Mouse (Mus musculus) kidney, adult 2 months (tissue): ENCODE results near the gene N4bp2. TPM values are rescaled to one million over a fixed set of nuclear protein-coding genes. Genes with fewer than 3 reads are reported as not detected.
A peak's percentile ranks its signal among the peaks of the same experiment; 100 is the strongest.

Experiments
- DNase-seq: peaks from one replicate; pipeline ENCODE4 v3.0.0; 2021
- H3K27ac ChIP-seq: fragments of 200-500 bp; 2 replicates; pipeline ENCODE4 v1.5.1; 2012; ENCODE audit warnings: low read depth, low read length, control low read depth, inconsistent platforms; ENCODE audit not compliant: insufficient read depth
- H3K27me3 ChIP-seq: fragments of 200-500 bp; replicated peaks from 2 replicates; pipeline ENCODE4 v1.6.1; 2012; ENCODE audit warnings: mild to moderate bottlenecking, moderate library complexity, low read length, inconsistent platforms; ENCODE audit not compliant: control insufficient read depth, insufficient read depth
- H3K36me3 ChIP-seq: fragments of 200-500 bp; 2 replicates; pipeline ENCODE4 v1.6.1; 2012; ENCODE audit warnings: mild to moderate bottlenecking, moderate library complexity, low read length, inconsistent platforms; ENCODE audit not compliant: control insufficient read depth, insufficient read depth
- H3K4me1 ChIP-seq: fragments of 200-500 bp; 2 replicates; pipeline ENCODE4 v1.6.1; 2011; ENCODE audit warnings: low read length; ENCODE audit not compliant: control insufficient read depth, insufficient read depth
- H3K4me3 ChIP-seq: fragments of 200-500 bp; 2 replicates; pipeline ENCODE4 v1.5.1; 2011; ENCODE audit warnings: mild to moderate bottlenecking, low read depth, low read length, control low read depth; ENCODE audit not compliant: insufficient read depth
- CTCF ChIP-seq: fragments of 200-500 bp; conservative IDR thresholded peaks from 2 replicates; pipeline ENCODE4 v1.5.1; 2011; ENCODE audit warnings: low read depth, mild to moderate bottlenecking, control low read depth, low read length, moderate library complexity, mixed read lengths; ENCODE audit not compliant: insufficient read depth, insufficient read length
- POLR2A ChIP-seq: fragments of 200-500 bp; IDR thresholded peaks from one replicate; pipeline ENCODE4 v1.6.1; 2011; ENCODE audit warnings: low read depth, low read length, control low read depth
- WGBS: fragments of 180-500 bp; shearing (Covaris S2); methylation state at CpG from one replicate; pipeline ENCODE4 v1.1.7; 2018; 5-methylcytosine and 5-hydroxymethylcytosine counted together
- polyA plus RNA-seq: library from polyadenylated mRNA; depleted of rRNA; stranded (reverse); fragments of >200 nt; gene quantifications from 2 replicates; pipeline ENCODE4 v1.2.3, GENCODE M21; 2012

N4bp2 gene
- polyA plus RNA-seq, 1 experiment: 3.8 TPM

DNA sequence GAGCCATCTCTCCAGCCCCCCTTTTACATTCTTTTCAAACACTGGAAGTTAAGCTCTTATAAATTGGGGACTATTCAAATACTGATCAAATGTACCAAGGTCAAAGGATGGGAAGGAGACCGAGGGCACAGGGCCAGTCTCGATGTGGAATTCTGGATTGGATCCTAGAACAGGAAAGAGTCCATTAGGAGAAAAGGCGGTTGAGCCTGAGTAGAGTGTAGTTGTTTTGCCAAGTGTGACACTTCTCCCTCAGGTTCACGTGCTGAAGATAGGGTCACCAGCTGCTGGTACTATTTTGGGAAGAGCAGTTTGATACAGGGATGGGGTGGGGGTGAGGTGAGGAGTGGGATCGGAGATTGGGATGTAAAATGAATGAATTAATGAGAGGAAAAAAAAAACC, 7.5 kb upstream of the N4bp2 start:
- TF ChIP-seq CTCF (no peak), POLR2A (no peak)
- no peaks in the 10 kb centered on the region for H3K27me3 ChIP-seq
- peak; percentile 33 for DNase-seq
- H3K36me3 ChIP-seq: no peaks in the 10 kb centered on the region
- no peak overlapping the region for H3K27ac ChIP-seq
- 50% methylated on average over 5 of the region's 5 CpGs for WGBS
- H3K4me1 ChIP-seq: no peaks in the 10 kb centered on the region
- H3K4me3 ChIP-seq: no peak overlapping the region

GRCm38 (mm10) chr5:65757110-65757509, 6.2 kb upstream of the N4bp2 start:
- H3K36me3 ChIP-seq: no peaks in the 10 kb centered on the region
- DNase-seq: no peak
- H3K27me3 ChIP-seq: no peaks in the 10 kb centered on the region
- no peaks in the 10 kb centered on the region for H3K4me1 ChIP-seq
- 82% methylated on average over 1 of the region's 1 CpGs for WGBS
- TF ChIP-seq CTCF (no peak), POLR2A (no peak)
- no peak overlapping the region for H3K4me3 ChIP-seq
- H3K27ac ChIP-seq: no peak overlapping the region

DNA sequence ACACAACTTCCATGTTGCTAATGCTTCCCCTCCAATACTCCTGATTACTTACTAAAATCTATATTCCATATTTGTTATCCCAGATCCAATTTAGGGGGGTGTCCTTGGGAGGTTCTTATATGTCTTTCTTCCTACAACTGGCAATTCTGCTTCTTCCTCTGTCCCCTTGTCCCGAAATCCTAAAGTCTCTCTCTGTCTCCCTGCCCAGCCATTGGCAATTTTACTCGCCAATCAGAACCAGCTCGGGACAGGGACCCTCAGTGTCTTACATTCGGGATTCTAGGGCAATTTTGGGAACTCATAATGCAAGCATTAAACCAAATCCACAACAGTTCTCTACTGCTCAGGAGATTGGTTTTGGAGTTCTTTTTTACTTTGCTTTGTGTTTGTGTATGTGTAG, 3.3 kb upstream of the N4bp2 start:
- no peaks in the 10 kb centered on the region for H3K4me1 ChIP-seq
- no peak for DNase-seq
- H3K4me3 ChIP-seq: no peak overlapping the region
- no peak overlapping the region for H3K27ac ChIP-seq
- TF ChIP-seq POLR2A: no peak
- TF ChIP-seq CTCF: no peak
- no peaks in the 10 kb centered on the region for H3K27me3 ChIP-seq
- WGBS: 95% methylated on average over 4 of the region's 4 CpGs
- H3K36me3 ChIP-seq: no peaks in the 10 kb centered on the region

DNA sequence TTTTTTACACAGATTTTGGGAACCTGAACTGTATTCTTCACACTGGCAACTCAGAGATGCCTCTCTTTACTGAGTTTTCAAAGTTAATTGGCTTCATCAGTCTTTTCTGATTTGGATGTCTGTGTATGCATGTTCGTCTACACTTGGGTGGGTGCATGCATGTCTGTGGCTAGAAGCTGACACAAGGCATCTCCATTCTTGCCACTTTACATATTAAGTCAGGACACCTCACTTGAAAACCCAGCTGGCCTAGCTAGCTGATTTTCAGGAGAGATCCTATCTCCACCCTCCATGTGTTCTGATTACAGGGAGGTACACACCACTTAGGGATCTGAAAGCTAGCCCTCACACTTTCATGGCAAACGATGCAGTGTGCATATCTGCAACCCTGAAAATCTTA, 2.7 kb upstream of the N4bp2 start:
- Histone ChIP-seq H3K36me3 (no peaks in the 10 kb centered on the region), H3K4me1 (peaks cover 2% of the 10 kb centered on the region; the same call in 1 of the 2 replicates), H3K27me3 (no peaks in the 10 kb centered on the region), H3K4me3 (no peak overlapping the region), H3K27ac (no peak overlapping the region)
- TF ChIP-seq CTCF: no peak
- TF ChIP-seq POLR2A: no peak
- WGBS: 88% methylated on average over 2 of the region's 2 CpGs
- DNase-seq: no peak

- Histone ChIP-seq H3K27me3 (no peaks in the 10 kb centered on the region), H3K36me3 (no peaks in the 10 kb centered on the region), H3K4me3 (no peak overlapping the region), H3K27ac (no peak overlapping the region), H3K4me1 (peaks cover 3% of the 10 kb centered on the region; the same call in 1 of the 2 replicates)
- no peak for TF ChIP-seq CTCF
- no peak for TF ChIP-seq POLR2A
- 85% methylated on average over 5 of the region's 5 CpGs for WGBS
- no peak for DNase-seq
Measured at GRCm38 (mm10) chr5:65761020-65761419, 2.3 kb upstream of the N4bp2 start.

DNA sequence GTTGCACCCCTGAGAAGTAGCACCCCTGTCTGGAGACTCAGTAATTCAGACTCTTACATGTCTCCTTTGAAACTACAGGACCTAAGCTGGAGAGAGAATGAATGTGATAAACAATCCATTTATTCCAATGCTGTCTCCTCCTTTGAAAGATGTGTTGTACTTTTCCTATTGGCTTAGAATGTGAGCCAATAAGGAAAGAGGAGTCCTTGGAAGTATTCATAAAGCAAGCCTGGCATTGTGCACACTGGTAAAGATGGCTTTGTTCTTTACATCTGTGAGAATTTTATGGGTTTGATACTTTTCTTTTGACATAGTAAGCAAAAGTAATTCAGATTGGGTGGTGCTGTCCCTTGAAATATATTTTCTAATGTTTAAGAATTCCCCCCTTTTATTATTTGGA, 1.4 kb upstream of the N4bp2 start:
- no peak for DNase-seq
- no peaks in the 10 kb centered on the region for H3K27me3 ChIP-seq
- H3K4me1 ChIP-seq: peaks cover 3% of the 10 kb centered on the region; the same call in 1 of the 2 replicates
- H3K4me3 ChIP-seq: no peak overlapping the region
- H3K36me3 ChIP-seq: no peaks in the 10 kb centered on the region
- TF ChIP-seq POLR2A: no peak
- TF ChIP-seq CTCF: no peak
- no peak overlapping the region for H3K27ac ChIP-seq

DNA sequence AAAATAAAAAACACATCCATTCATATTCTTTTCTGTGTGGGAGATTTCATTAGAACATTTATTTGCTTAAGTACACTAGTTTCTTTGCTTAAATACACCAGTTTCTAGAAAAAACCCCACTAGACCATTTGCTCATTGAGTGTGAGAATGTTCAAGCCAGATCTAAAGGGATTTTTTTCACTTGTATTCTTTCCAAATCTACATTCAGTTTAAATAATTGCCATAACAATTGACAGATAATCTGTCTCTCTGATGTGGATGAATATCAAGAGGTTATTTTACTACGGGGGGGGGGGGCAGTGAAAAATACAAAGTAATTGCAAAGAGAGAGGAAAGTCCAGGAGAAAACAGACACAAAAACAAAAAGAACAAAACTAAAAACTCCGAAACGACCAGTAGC, 635 bp upstream of the N4bp2 start:
- 0% methylated on average over 3 of the region's 3 CpGs for WGBS
- no peaks in the 10 kb centered on the region for H3K27me3 ChIP-seq
- no peak for DNase-seq
- peaks cover 3% of the 10 kb centered on the region; the same call in 1 of the 2 replicates for H3K4me1 ChIP-seq
- H3K36me3 ChIP-seq: no peaks in the 10 kb centered on the region
- peak overlapping the region; percentile 99 for H3K27ac ChIP-seq
- peak overlapping the region; percentile 76 for H3K4me3 ChIP-seq
- TF ChIP-seq CTCF (no peak), POLR2A (no peak)
